In genomic region chr4:115086257-115086656, GRCm38 (mm10) we compare ENCODE assay signal across 30 mouse cellular contexts. TPM values are rescaled to one million over a fixed set of nuclear protein-coding genes. Genes with fewer than 3 reads are reported as not detected.
DNase-seq lines count a peak whose midpoint lies in the region; ATAC-seq lines count a peak whose summit lies in the region.
"Had no signal": no experiment of that assay in that cellular context is flagged by ENCODE, and none has a peak within 500 bp of the region (broad histone marks: within the 10 kb centered on the region; RNA-seq: fewer than 3 reads in every experiment).

No protein-coding gene starts in this region.

- no peak overlapping the region for H3K27ac ChIP-seq in heart, embryonic 13.5 days (replicated peaks)
- no peak overlapping the region for H3K27ac ChIP-seq in liver, embryonic 12.5 days
- H3K27ac ChIP-seq in liver, embryonic 11.5 days (ENCODE audit: low read depth, low read length), result no peak overlapping the region
- H3K27ac ChIP-seq: embryonic facial prominence, embryonic 10.5 days; embryonic facial prominence, embryonic 15.5 days; forebrain, embryonic 13.5 days; hindbrain, embryonic 14.5 days; limb, embryonic 10.5 days; limb, embryonic 15.5 days; midbrain, embryonic 13.5 days; neural tube, embryonic 13.5 days had no signal

- no peaks in the 10 kb centered on the region for H3K36me3 ChIP-seq in heart, embryonic 13.5 days
- H3K36me3 ChIP-seq in liver, embryonic 12.5 days, result no peaks in the 10 kb centered on the region
- H3K36me3 ChIP-seq in liver, embryonic 11.5 days (ENCODE audit: control insufficient read depth, insufficient read depth, low read length), result no peaks in the 10 kb centered on the region
- H3K36me3 ChIP-seq: embryonic facial prominence, embryonic 10.5 days; embryonic facial prominence, embryonic 15.5 days; limb, embryonic 10.5 days; limb, embryonic 15.5 days; midbrain, embryonic 13.5 days; neural tube, embryonic 13.5 days had no signal

- no peak for DNase-seq in heart, adult 11 months
- no peak for DNase-seq in liver, embryonic 11.5 days (ENCODE audit: low spot score)
- DNase-seq in testis, postnatal 10 days (ENCODE audit: low spot score), result peak; percentile 14
- no peak for DNase-seq in testis, postnatal 14 days (ENCODE audit: low spot score)
- peak; percentile 44 for DNase-seq in yolk sac, embryonic 10.5 days (ENCODE audit: low spot score)
- DNase-seq: gastrocnemius, postnatal 25 days; layer of hippocampus, adult 9-11 months had no signal

- H3K9me3 ChIP-seq in heart, embryonic 13.5 days, result no peaks in the 10 kb centered on the region
- no peaks in the 10 kb centered on the region for H3K9me3 ChIP-seq in liver, embryonic 12.5 days (replicated peaks)
- no peaks in the 10 kb centered on the region for H3K9me3 ChIP-seq in liver, embryonic 11.5 days (ENCODE audit: control insufficient read depth, low read length)
- H3K9me3 ChIP-seq: embryonic facial prominence, embryonic 10.5 days; embryonic facial prominence, embryonic 15.5 days; forebrain, embryonic 13.5 days; limb, embryonic 10.5 days; limb, embryonic 15.5 days; megakaryocyte, embryonic 14.5 days; midbrain, embryonic 13.5 days; neural tube, embryonic 13.5 days had no signal

- no peak overlapping the region for H3K4me3 ChIP-seq in heart, embryonic 13.5 days
- H3K4me3 ChIP-seq in liver, embryonic 12.5 days, result no peak overlapping the region
- no peak overlapping the region for H3K4me3 ChIP-seq in liver, embryonic 11.5 days (ENCODE audit: low read depth, low read length)
- H3K4me3 ChIP-seq: embryonic facial prominence, embryonic 10.5 days; embryonic facial prominence, embryonic 15.5 days; forebrain, embryonic 13.5 days; limb, embryonic 10.5 days; limb, embryonic 15.5 days; midbrain, embryonic 13.5 days; neural tube, embryonic 13.5 days had no signal

- no peak for ATAC-seq in heart, embryonic 13.5 days (ENCODE audit: extremely low read depth, insufficient number of reproducible peaks, low FRiP score, low TSS enrichment)
- no peak for ATAC-seq in liver, embryonic 12.5 days
- ATAC-seq in liver, embryonic 11.5 days (replicated peaks; ENCODE audit: low FRiP score), result no peak
- ATAC-seq in erythroid progenitor cell, adult 5-6 weeks (replicated peaks; ENCODE audit: low FRiP score, poor library complexity, severe bottlenecking), result no peak

- peaks cover 6% of the 10 kb centered on the region; the same call in 1 of the 2 replicates for H3K4me1 ChIP-seq in heart, embryonic 13.5 days
- peaks cover 76% of the 10 kb centered on the region for H3K4me1 ChIP-seq in liver, embryonic 12.5 days
- H3K4me1 ChIP-seq in liver, embryonic 11.5 days (replicated peaks; ENCODE audit: control insufficient read depth, insufficient read depth, low read length), result peaks cover 12% of the 10 kb centered on the region
- H3K4me1 ChIP-seq: embryonic facial prominence, embryonic 15.5 days; forebrain, embryonic 13.5 days; midbrain, embryonic 13.5 days; neural tube, embryonic 13.5 days had no signal

- 64% methylated on average over 4 of the region's 4 CpGs for WGBS in heart, embryonic 13.5 days
- 66% methylated on average over 4 of the region's 4 CpGs for WGBS in liver, embryonic 12.5 days (ENCODE audit: insufficient replicate concordance)
- 68% methylated on average over 4 of the region's 4 CpGs for WGBS in liver, embryonic 11.5 days

- peaks cover 84% of the 10 kb centered on the region for H3K27me3 ChIP-seq in heart, embryonic 13.5 days (replicated peaks)
- peaks cover 13% of the 10 kb centered on the region for H3K27me3 ChIP-seq in liver, embryonic 12.5 days (replicated peaks)
- peaks cover 4% of the 10 kb centered on the region for H3K27me3 ChIP-seq in liver, embryonic 11.5 days (replicated peaks; ENCODE audit: control insufficient read depth, insufficient read depth, low read length)
- H3K27me3 ChIP-seq: megakaryocyte, embryonic 14.5 days had no signal

- H3K4me2 ChIP-seq in heart, embryonic 13.5 days, result peak overlapping the region; percentile 22; the same call in 1 of the 2 replicates
- no peak overlapping the region for H3K4me2 ChIP-seq in liver, embryonic 12.5 days
- no peak overlapping the region for H3K4me2 ChIP-seq in liver, embryonic 11.5 days
- H3K4me2 ChIP-seq: embryonic facial prominence, embryonic 15.5 days; forebrain, embryonic 13.5 days; heart, embryonic 11.5 days; hindbrain, embryonic 14.5 days; limb, embryonic 15.5 days; midbrain, embryonic 13.5 days; neural tube, embryonic 13.5 days had no signal

- no peak overlapping the region for H3K9ac ChIP-seq in heart, embryonic 13.5 days
- H3K9ac ChIP-seq in liver, embryonic 12.5 days, result peak overlapping the region; percentile 35; the same call in 1 of the 2 replicates
- no peak overlapping the region for H3K9ac ChIP-seq in liver, embryonic 11.5 days (ENCODE audit: low read depth, low read length)
- H3K9ac ChIP-seq: embryonic facial prominence, embryonic 15.5 days; forebrain, embryonic 13.5 days; hindbrain, embryonic 14.5 days; limb, embryonic 15.5 days; midbrain, embryonic 13.5 days; neural tube, embryonic 13.5 days had no signal

RNA-seq across cellular contexts. Expression of gene Pdzk1ip1, which starts 2.3 kb away (rescaled TPM):
- polyA plus RNA-seq in heart, embryonic 13.5 days (2015; fragmentation: Nextera tagmentation; extraction: Ambion mirVana), result 23.4 and 42.7 TPM in 2 replicates
- 30.2 and 33.1 TPM in 2 replicates for polyA plus RNA-seq in liver, embryonic 12.5 days (2016; fragmentation: Nextera tagmentation; extraction: Ambion mirVana)
- 24.2 and 25.8 TPM in 2 replicates for polyA plus RNA-seq in liver, embryonic 11.5 days (2014; fragmentation: Nextera tagmentation; extraction: Ambion mirVana)
- total RNA-seq in erythroid progenitor cell, adult 5-6 weeks (2015; ENCODE audit: low replicate concordance), result 733 and 856 TPM in 2 replicates
- total RNA-seq in erythroid progenitor cell, adult 5-6 weeks (2017; ENCODE audit: low replicate concordance), result 400 and 437 TPM in 2 replicates
- total RNA-seq: gastrocnemius, postnatal 25 days had no signal
- polyA plus RNA-seq: C2C12 had no signal

RNA-seq across cellular contexts. Expression of gene Tal1, which starts 30.0 kb away (rescaled TPM):
- 5.4 and 8.4 TPM in 2 replicates for polyA plus RNA-seq in heart, embryonic 13.5 days (2015; fragmentation: Nextera tagmentation; extraction: Ambion mirVana)
- polyA plus RNA-seq in liver, embryonic 12.5 days (2016; fragmentation: Nextera tagmentation; extraction: Ambion mirVana), result 57.1 and 58.7 TPM in 2 replicates
- polyA plus RNA-seq in liver, embryonic 11.5 days (2014; fragmentation: Nextera tagmentation; extraction: Ambion mirVana), result 42.7 and 47.6 TPM in 2 replicates
- 227 and 255 TPM in 2 replicates for total RNA-seq in erythroid progenitor cell, adult 5-6 weeks (2015; ENCODE audit: low replicate concordance)
- total RNA-seq in erythroid progenitor cell, adult 5-6 weeks (2017; ENCODE audit: low replicate concordance), result 186 and 231 TPM in 2 replicates
- polyA plus RNA-seq: activated CD4-positive, CD25-positive, alpha-beta regulatory T cell, adult 4 months had no signal

RNA-seq across cellular contexts. Expression of gene Cyp4x1, which starts 47.8 kb away (rescaled TPM):
- polyA plus RNA-seq in heart, embryonic 13.5 days (2015; fragmentation: Nextera tagmentation; extraction: Ambion mirVana), result 0.04 and 0.08 TPM in 2 replicates
- polyA plus RNA-seq in liver, embryonic 12.5 days (2016; fragmentation: Nextera tagmentation; extraction: Ambion mirVana), result 0.08 and 0.14 TPM in 2 replicates
- 0.29 and 0.30 TPM in 2 replicates for polyA plus RNA-seq in liver, embryonic 11.5 days (2014; fragmentation: Nextera tagmentation; extraction: Ambion mirVana)
- not detected in 2 replicates for total RNA-seq in erythroid progenitor cell, adult 5-6 weeks (2015; ENCODE audit: low replicate concordance)
- total RNA-seq in erythroid progenitor cell, adult 5-6 weeks (2017; ENCODE audit: low replicate concordance), result not detected in 2 replicates
- total RNA-seq: adrenal gland, adult 8-10 months; CH12.LX; gastrocnemius, postnatal 25 days; heart, adult 18-20 months; heart, postnatal 4 days had no signal
- polyA plus RNA-seq: activated CD4-positive, CD25-positive, alpha-beta regulatory T cell, adult 4 months; C2C12; heart, postnatal 0 days; limb, embryonic 15.5 days; small intestine, adult 2 months; testis, adult 2 months; urinary bladder, adult 2 months had no signal

Comparison
In these comparisons a context has a peak if more than half of its experiments do, and no peak if none do; other contexts are left out.
1. DNase-seq: peak in testis, postnatal 10 days (single experiment) and yolk sac, embryonic 10.5 days (single experiment); none in heart, adult 11 months (single experiment), liver, embryonic 11.5 days (single experiment) and testis, postnatal 14 days (single experiment).